Mouse (Mus musculus): Measurements from ENCODE around the gene Lrch1.

- TF ChIP-seq POLR2A (IDR thresholded peaks at IDR 0.05; ENCODE audit: low read depth, low read length) (no peak), CTCF (IDR thresholded peaks at IDR 0.05; ENCODE audit: extremely low read depth, insufficient read depth, insufficient read length, insufficient replicate concordance) (no peak)
Observed at GRCm38 (mm10) chr14:74986527-74986926, 38.9 kb upstream of the Lrch1 start.
